Mouse (Mus musculus) frontal cortex, postnatal 36 days (tissue): ENCODE results near the gene Olfr624.
"Not testable (repeated sequence)": the region's sequence is repeated elsewhere in the genome, so short reads cannot be mapped to it uniquely, and the experiment has no call there.

Experiments used
- DNase-seq, 2 experiments: peaks; one replicate each; pipeline ENCODE4 v3.0.0; 2022; ENCODE audit warnings: low spot score in 2 of 2

The Olfr624 gene

DNA sequence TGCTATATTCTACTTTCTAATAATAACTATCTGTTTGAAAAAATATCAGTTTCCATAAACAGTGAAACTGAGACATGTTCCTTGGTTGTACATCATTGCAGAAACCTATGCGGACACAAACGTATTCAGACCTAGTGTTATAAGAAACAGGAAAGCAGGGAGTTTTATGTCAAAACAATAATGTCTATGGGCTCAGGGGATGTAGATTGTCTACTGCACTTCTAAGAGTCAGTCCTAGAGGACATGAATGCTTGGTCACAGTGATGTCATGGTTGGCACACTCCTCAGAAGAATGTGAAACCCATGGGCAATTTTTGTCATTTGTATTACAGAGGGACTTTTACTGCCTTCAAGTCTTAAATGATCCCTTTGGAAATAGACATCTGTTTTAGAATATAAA lies at the start of gene Olfr624:
Gene Olfr624, minus strand, starts transcription at position 101 of the 400 bp plus-strand sequence.
- DNase-seq, result no peak

- not testable (repeated sequence) for DNase-seq
Measured at GRCm38 (mm10) chr7:103716398-103716797, 45.4 kb upstream of the Olfr624 start.

DNA sequence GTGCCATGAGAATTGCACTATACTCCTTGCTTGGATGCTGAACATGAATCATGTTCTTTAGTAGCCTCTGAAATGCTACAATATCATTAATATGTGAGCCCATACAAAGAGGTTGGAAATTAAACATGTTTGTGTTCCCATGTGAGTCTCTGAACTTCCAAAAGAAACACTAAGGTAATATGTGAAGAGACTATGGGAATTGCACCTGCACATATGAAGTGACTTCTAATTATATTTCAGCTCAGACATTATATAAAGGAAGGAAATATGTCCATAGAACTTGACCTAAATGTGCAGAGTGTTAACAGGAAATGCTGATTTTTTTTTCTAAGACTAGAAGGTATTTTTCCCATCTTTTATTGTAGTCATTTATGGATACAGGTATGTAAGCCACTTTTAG lies 43.4 kb upstream of the Olfr624 start, which contains the start of gene Olfr243:
Gene Olfr243, plus strand, starts transcription at position 301 of the 400 bp plus-strand sequence.
- no peak for DNase-seq

- DNase-seq, result no peak
Measured at GRCm38 (mm10) chr7:103712024-103712423, 41.0 kb upstream of the Olfr624 start.

DNA sequence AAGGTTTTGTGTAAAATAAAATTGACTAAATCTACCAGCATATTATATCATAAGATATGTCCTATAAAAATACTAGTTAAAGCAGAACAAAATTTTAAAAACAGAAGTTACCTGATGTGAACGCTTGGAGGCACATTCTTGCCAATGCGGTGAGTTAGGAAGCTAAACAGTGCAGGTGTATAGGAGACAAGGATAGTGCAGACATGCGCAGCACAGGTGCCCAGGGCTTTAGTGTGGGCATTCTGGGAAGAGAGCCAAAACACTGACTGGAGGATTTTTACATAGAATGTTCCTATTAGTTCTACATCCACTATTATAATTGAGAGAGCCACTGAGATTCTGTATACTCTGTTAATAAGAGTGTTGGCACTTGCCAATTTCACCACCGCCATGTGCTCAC lies 28.5 kb upstream of the Olfr624 start:
- no peak for DNase-seq

- no peak for DNase-seq
Measured at GRCm38 (mm10) chr7:103682420-103682819, 11.4 kb upstream of the Olfr624 start, which contains the start of gene Olfr625-ps1. TSS of gene Olfr625-ps1 (plus strand) at chr7:103682720.

DNA sequence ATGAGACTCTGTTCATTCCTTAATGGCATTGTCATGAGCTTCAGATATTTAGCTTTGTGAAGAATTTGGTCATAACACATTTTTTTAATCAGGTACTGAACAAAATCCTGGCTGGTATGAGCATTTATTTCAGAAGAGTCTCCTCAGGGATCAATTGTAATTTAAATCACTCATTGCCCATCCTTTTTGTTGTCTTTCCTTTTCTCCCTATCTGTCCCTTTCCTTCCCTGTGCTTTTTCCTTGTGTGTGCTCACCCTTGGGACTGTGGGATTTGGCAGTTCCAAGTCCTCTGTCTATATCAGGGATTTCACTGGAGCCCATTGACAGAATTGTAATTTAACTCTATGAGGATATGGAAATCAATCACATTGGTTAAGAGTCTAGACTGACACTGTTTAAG lies 7.4 kb downstream of the Olfr624 start, which contains the start of gene Olfr623:
Gene Olfr623, minus strand, starts transcription at position 101 of the 400 bp plus-strand sequence.
- DNase-seq, result no peak

- DNase-seq, result no peak
Measured at GRCm38 (mm10) chr7:103644070-103644469, 26.9 kb downstream of the Olfr624 start.

DNA sequence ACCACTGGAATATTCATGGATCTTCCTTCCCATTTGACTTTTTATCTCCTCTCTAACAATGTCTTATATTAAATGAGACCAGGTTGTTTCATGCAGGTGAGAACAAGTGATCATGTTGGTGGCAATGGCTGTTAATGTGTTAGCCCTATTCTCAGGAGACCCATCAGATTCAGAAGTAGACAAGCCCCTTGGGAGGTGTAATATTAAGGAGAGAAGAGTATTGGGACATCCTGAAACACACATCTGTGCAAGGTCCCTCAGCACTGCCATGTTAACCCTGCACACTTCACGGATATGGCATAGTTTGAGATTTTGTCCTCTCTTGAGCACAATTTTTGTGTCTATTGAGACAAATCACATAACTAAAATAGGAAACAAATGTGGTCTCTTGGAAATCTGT lies 28.4 kb downstream of the Olfr624 start, which contains the start of gene Olfr622:
Gene Olfr622, minus strand, starts transcription at position 101 of the 400 bp plus-strand sequence.
- no peak for DNase-seq

DNA sequence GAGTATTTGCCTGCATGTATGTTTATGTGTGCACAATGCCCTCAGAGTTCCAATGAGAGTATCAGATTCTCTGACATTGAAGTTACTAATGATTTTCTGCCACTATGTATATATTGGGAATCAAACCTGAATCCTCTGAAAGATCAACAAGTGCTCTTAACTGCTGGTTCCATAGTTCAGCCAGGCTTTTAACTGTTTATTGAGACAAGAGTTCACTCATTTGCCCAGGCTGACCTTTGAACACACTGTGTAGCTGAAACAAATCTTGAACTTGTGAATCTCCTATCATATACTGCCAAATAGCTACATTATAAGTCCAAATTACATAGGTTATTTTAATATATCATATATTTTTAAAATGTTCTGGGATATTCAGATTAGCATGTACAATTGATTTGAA lies 34.2 kb downstream of the Olfr624 start:
- no peak for DNase-seq
